Mouse (Mus musculus): Measurements from ENCODE around the gene Mrtfb.

The Mrtfb gene

DNA sequence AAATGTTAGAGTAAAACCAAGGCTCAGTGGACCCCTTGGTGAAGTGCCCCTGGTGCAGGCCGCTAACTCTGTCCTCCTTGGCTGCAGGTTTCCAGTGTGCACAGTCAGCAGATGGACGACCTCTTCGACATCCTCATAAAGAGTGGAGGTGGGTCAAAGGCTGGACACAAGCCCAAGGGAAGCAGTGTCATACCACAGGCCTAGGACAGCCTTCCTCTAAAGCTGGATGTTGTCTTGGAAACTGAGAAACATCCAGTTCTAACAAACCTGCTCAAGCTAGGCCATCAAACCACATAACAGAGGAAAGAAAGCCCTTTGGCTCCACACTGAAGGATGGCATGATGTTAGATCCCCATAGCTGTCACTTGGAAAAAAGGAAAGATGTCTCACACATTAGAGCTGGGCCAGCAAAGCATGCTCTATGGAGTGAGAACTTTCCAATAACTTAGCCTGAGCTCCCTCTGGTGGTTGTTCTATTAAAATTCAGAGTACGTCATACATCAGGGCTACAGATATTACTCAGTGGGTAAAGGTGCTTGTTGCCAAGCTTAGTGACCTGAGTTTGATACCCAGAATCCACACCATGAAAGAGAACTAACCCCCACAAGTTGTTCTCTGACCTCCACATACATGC is 153.4 kb downstream of the Mrtfb start:
- DNase-seq = no peak

DNA sequence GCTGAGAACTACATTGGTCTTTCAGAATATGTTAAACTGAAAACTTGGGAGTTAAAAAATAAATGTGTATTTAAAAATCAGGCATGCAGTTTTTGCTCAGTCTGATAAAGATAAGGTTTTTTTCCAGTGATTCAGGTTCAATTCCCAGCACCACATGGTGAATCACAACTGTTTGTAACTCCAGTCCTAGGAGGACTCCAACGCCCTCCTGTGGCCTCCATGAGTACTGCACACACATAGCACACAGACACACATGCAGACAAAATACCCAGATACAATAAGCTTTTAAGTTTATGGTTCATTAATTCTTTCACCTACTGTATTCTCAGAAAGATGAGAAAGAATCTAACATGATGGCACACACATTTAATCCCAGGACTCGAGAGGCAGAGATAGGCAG is 154.5 kb downstream of the Mrtfb start:
- DNase-seq = no peak

GRCm38 (mm10) chr16:13411531-13411930 is 155.2 kb downstream of the Mrtfb start:
- no peak for DNase-seq

DNA sequence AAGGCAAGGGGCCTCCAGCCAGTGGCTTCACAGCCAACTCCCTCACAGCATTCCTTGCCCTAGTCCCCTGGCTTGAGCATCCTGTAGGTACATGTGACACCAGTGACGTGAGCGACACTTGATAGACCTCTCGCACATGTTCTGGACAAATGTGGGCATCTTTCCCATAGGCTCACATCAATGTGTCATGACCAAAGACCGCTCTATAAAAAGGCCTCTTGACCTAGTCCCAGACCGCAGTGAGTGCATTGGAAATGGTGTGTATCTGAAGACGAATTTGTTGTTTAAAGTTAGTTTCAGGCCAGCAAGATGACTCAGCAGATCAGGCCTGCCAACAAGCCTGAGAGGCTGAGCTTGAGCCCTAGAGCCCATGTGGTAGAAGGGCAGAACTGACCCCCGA is 158.3 kb downstream of the Mrtfb start:
- DNase-seq = no peak

DNA sequence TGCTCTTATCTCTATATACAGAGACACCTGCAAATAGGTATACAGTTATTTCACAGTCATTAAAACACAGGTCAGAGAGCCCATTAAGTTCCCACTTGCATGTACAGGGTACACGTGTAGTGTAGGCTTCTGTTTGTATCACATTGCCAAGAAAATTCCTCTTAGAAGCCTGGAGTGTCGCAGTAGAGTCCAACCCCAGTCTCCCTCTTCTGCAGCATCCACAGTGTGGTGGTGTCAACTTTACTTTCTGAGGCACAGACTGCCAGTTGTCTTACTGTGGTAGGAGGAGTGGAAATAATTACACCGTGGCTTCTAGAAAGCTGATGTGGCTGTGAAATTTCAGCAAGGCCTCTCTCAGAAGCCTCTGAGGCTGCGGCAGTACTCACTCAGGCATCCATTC is 158.7 kb downstream of the Mrtfb start:
- no peak for DNase-seq

DNA sequence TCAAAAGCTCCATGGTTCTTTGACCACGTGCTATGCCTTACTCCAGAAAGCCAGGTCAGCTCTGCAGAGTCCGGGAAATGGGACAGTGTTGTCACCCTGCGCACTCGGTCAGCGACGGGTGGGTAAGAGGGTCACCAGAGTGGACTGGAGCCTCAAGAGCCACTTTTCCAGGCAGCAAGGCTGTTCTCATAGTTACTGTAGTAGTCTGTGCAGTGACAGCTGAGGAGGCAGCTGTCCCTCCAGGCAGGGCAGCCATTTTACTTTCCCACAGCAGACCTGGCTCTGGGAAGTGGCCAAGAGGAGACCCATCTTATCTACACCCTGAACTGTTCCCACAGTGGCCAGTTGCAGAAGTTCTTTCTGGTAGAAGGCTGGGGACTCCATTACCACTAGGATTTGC is 159.2 kb downstream of the Mrtfb start:
- DNase-seq = no peak

DNA sequence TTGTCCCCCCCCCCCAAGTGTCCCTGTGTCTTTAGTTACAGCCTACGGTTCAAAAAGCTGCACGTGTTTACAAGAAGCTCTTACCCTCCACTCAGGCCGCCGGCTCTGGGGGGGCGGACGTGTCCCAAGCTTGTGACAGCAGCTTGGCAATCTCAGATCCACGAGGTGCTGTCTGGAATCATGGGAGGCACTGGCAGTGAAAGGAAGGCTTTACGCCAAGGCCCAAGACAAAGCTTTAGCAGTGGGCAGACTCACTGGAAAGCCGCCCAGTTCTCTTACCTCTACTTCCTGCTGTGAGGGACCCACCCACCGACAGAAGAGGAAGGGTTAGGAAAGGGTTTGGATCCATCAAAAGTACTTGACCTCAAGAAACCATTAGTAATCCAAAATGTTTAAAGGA is 160.2 kb downstream of the Mrtfb start:
- no peak for DNase-seq

DNA sequence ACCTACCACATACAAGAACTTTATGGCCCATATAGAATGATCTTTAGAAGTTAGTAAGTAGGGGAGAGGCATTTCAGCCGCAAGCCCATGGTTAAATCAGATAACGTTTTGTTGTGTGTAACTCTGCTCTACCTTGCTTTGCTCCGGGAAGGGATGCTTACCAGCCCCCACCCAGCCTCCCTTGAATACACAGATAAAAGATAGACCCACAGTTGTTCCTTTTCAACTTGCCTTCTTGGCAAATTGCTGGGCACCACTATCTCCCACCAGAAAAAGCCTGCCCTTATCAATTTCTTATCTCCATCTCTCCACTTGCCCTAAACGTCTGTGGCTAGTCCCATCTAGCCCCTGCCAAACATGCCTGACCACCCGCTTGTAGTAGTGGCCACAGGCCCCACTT is 161.6 kb downstream of the Mrtfb start:
- no peak for DNase-seq

GRCm38 (mm10) chr16:13419752-13420151 is 163.5 kb downstream of the Mrtfb start:
- no peak for DNase-seq

GRCm38 (mm10) chr16:13422522-13422921 is 166.2 kb downstream of the Mrtfb start:
- DNase-seq = no peak

DNA sequence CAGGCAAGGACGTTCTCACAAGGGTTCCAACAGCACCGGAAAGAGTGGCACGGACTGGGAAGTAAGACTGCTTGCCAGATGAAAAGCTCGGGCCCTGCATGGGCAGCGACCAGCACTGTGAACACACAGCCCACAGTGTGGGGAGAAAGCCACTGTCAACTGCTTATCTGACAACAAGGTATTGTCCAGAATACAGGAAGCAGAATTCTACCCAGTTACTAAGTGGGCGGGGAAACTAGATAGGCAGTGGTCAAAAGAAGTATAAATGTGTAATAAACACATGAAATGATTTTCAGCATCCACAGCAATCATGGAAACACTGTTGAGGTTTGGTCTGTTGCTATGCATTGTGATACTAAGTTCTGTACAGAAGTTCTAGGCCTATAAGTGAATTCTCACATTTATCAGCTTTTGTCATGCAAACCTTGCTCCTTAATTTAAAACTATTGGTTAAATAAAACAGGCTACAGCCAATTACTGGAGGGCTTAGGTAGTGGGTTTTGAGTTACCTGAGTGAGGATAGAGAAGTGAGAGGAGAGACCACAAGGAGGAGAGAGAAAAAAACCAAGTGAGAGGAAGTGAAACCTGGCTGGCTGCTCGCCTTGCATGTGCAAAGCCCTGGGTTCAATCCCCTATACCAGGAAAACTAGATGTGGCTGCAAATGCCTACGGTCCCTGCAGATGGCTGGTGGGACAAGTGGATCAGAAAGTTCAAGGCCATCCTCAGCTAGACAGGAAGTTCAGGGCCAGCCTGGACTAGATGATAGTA is 167.5 kb downstream of the Mrtfb start:
- DNase-seq = no peak

DNA sequence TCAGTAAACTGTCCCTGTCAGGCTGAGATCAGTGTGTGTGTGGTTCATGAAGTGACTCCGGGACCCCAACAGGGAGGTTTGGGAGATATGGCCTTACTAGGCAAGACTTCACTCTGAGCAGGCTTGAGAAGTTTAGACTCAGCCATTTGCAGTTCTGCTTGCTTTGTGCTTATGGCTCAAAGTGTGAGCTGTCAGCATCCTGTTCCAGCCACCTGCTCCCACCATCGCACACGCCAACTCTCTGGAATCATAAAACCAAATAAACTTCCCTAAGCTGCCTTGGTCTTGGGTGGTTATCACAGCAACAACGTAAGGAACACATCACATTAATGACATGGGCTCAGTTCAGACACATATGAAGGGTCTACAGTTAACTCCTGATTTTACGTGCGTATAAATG is 169.5 kb downstream of the Mrtfb start:
- DNase-seq = no peak

DNA sequence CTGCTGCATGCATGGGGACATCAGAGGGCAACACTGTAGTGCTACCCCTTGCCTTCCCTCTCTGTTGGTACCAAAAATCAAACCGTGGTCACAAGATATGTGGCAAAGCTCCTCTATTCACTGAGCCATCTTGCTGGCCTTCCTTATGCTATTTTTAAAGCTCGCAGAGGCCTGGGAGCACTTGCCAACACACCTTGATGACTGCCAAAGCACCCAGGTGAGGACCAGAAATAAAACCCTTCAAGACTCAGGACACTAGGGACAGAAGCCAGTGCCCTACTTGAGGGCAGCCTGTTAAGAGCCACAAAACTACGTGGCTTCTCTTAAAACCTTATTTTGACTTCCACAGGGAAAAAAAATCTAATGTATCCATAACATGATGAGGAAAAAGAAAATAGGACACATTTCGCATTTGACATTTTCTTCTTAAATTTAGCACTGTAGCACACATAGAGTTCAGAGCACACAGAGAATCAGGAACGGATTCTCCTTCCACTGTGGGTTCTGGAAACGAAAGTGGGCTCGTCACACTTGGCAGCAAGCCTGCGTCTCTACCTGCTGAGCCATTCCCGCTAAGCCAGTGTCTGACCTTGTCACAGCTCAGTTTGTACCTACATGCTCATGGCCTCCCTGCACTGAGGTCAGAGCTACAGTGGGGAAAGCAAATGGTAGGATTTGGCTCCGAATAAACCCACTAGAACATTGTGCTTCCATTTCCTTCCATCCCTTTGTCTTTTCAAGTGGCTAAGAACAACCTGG is 170.7 kb downstream of the Mrtfb start:
- no peak for DNase-seq

GRCm38 (mm10) chr16:13428077-13428476 is 171.8 kb downstream of the Mrtfb start:
- no peak for DNase-seq

GRCm38 (mm10) chr16:13428806-13429205 is 172.5 kb downstream of the Mrtfb start:
- DNase-seq = no peak

- DNase-seq = no peak
Measured at GRCm38 (mm10) chr16:13429921-13430606, 173.8 kb downstream of the Mrtfb start.

GRCm38 (mm10) chr16:13430940-13431339 is 174.7 kb downstream of the Mrtfb start:
- DNase-seq = no peak

DNA sequence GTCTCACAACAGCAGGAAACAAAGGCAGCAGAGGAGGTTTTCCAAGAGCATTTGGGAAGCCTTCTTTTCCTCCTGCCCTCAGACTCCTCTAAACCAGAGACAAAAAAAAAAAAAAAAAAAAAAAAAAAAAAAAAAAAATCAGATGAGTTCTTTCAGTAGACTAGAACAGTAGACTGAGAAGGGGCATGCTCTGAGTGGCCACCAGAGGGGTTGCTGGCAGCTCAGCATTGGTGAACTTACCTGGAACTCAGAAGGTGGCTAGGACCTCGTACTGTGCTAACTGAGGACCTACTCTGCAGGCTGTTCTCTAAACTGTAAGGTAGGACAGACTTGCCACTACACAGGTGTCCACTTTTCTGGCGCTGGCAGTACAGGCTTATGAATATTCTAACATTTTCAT is 179.3 kb downstream of the Mrtfb start:
- no peak for DNase-seq

DNA sequence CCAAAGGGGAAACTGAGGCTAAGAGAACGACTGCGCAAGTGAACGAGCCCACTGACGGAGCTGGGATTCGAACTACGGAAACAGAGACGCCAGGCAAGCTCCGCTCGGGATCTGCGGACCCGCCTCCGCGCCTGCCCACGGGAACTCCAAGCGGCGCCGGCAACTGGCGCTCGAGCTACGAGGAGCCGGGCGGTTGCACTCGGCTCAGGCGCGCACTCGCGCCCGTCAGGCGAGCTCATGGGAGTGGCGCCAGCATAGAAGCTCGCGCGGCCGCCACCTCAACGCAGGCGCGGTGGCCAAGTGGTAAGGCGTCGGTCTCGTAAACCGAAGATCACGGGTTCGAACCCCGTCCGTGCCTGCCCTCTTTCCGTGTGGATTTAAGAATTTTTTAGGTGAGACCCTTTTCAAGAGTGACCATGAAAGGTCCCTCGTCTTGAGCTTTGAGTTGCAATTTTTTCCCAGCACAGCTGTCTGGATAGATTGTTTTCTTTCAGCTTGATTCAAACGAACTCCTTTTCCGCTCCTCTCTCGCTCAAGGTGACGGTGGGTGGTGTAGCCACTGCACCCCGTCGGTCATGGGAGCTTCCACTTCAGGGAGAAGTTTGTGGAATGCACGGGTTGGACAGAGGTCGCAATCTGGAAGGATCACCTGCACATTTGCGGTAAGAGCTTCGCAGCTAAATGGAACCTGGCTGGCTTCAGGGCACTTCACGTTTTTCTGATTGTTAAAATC is 180.9 kb downstream of the Mrtfb start:
- peak; percentile 99 for DNase-seq

DNA sequence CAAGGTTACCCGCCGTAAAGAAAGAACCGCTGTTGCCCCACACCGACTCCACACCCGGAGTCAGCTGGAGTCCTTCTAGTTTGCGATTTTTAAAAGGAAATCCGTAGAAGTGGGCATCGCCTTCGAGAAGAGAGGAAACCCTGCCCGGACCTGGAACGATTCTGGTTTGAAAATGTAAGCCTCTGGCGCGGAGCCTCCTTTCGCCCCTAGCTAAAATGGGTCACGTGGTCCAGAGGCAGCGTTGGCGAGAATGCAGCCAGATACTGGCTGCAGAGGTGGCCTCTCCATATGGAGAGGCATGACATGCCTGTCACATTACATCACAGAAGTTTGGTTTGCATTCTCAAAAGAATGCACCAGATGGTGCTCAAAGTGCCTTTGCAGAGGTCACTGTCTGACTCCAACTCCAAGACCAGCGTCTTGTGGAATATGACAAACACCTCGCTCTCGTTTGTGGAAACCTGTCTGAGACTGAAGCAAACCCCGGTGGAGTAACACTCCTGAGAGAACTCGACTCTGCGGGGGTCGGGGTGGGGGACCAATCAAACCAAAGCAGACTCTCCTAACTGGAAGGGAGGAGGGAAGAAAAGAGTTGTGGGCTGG is 181.6 kb downstream of the Mrtfb start:
- peak; percentile 38 for DNase-seq

- no peak for DNase-seq
Measured at GRCm38 (mm10) chr16:13440468-13440867, 184.2 kb downstream of the Mrtfb start.

DNA sequence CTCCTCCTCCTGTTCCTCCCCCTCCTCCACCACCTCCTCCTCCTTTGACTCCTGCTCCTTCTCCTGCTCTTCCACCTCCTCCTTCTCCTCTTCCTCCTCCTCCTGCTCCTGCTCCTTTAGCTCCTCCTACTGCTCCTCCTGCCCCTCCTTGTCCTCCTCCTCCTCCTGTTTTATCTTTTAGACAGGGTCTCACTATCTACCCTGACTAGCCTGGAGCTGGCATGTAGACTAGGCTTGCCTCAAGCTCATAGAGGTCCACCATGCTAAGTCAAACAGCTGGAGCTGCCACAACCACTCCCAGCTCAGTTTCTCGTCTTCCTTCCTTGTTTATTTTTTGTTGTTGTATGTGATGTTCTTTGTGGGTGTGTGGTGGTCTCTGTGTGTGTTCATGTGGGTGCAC is 187.5 kb downstream of the Mrtfb start:
- DNase-seq = no peak
